Mouse (Mus musculus) testis, adult 2 months (tissue): ENCODE results near the gene Arf1. TPM values are rescaled to one million over a fixed set of nuclear protein-coding genes. Genes with fewer than 3 reads are reported as not detected.

Source experiments
- H3K27ac ChIP-seq: fragments of 200-500 bp; 2 replicates; pipeline ENCODE4 v1.5.1; 2012; ENCODE audit warnings: low read depth, low read length; ENCODE audit not compliant: control insufficient read depth, insufficient read depth
- H3K27me3 ChIP-seq: fragments of 200-500 bp; 2 replicates; pipeline ENCODE4 v1.6.1; 2012; ENCODE audit warnings: mild to moderate bottlenecking, low read length, moderate library complexity; ENCODE audit not compliant: control insufficient read depth, insufficient read depth
- H3K36me3 ChIP-seq: fragments of 200-500 bp; 2 replicates; pipeline ENCODE4 v1.6.1; 2012; ENCODE audit warnings: mild to moderate bottlenecking, low read length; ENCODE audit not compliant: control insufficient read depth, insufficient read depth
- H3K4me1 ChIP-seq: fragments of 200-500 bp; 2 replicates; pipeline ENCODE4 v1.6.1; 2012; ENCODE audit warnings: low read length; ENCODE audit not compliant: control insufficient read depth, insufficient read depth
- H3K4me3 ChIP-seq: fragments of 200-500 bp; 2 replicates; pipeline ENCODE4 v1.5.1; 2012; ENCODE audit warnings: low read depth, mild to moderate bottlenecking, low read length, moderate library complexity, mixed read lengths; ENCODE audit not compliant: control insufficient read depth
- CTCF ChIP-seq: fragments of 200-500 bp; IDR thresholded peaks from 2 replicates; pipeline ENCODE4 v1.5.1; 2012; ENCODE audit warnings: low read depth, mild to moderate bottlenecking, inconsistent platforms, low read length, moderate library complexity; ENCODE audit not compliant: control insufficient read depth, insufficient read depth, insufficient replicate concordance
- POLR2A ChIP-seq: fragments of 200-500 bp; IDR thresholded peaks from 2 replicates; pipeline ENCODE4 v1.6.1; 2012; ENCODE audit warnings: low read depth, mild to moderate bottlenecking, inconsistent platforms, low read length, moderate library complexity; ENCODE audit not compliant: control insufficient read depth
- polyA plus RNA-seq: library from polyadenylated mRNA; depleted of rRNA; stranded (reverse); fragments of >200 nt; gene quantifications from 2 replicates; pipeline ENCODE4 v1.2.3, GENCODE M21; 2012

Gene Arf1
- polyA plus RNA-seq, 1 experiment, result 247 TPM

GRCm38 (mm10) chr11:59225167-59225566 is 2.9 kb downstream of the Arf1 start:
- Histone ChIP-seq H3K27me3 (no peaks in the 10 kb centered on the region), H3K36me3 (no peaks in the 10 kb centered on the region), H3K4me3 (no peak overlapping the region), H3K4me1 (peaks cover 25% of the 10 kb centered on the region), H3K27ac (no peak overlapping the region)
- TF ChIP-seq CTCF, result no peak
- TF ChIP-seq POLR2A, result no peak

- H3K27me3 ChIP-seq, result no peaks in the 10 kb centered on the region
- no peaks in the 10 kb centered on the region for H3K36me3 ChIP-seq
- H3K27ac ChIP-seq, result no peak overlapping the region
- TF ChIP-seq CTCF, result no peak
- TF ChIP-seq POLR2A, result no peak
- H3K4me3 ChIP-seq, result no peak overlapping the region
- peaks cover 25% of the 10 kb centered on the region for H3K4me1 ChIP-seq
These were observed 3.6 kb downstream of the Arf1 start for GRCm38 (mm10) chr11:59224470-59224869.

DNA sequence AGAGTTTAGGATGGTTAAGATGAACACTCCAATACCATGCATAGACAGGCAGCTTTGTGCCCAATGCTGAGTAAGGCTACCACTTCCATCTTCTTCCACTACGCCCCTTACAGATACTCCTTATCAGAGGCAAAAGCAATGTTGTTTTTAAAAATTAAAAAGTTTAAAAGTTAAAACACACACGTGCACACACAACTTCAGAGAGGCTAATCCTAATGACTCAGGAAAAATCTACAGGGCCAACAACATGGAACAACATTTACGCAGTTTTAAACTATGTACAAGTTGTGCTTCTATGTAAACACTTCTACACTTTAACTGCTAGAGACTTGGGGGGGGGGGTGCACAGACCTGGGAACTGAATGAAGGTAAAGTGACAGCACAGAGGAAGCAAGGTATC is 4.0 kb downstream of the Arf1 start:
- no peaks in the 10 kb centered on the region for H3K27me3 ChIP-seq
- H3K36me3 ChIP-seq, result no peaks in the 10 kb centered on the region
- H3K4me1 ChIP-seq, result peaks cover 25% of the 10 kb centered on the region
- H3K27ac ChIP-seq, result no peak overlapping the region
- no peak overlapping the region for H3K4me3 ChIP-seq
- no peak for TF ChIP-seq POLR2A
- no peak for TF ChIP-seq CTCF

- Histone ChIP-seq H3K27me3 (no peaks in the 10 kb centered on the region), H3K4me3 (no peak overlapping the region), H3K36me3 (no peaks in the 10 kb centered on the region), H3K27ac (no peak overlapping the region), H3K4me1 (peaks cover 21% of the 10 kb centered on the region)
- no peak for TF ChIP-seq CTCF
- TF ChIP-seq POLR2A, result no peak
These were observed 5.8 kb downstream of the Arf1 start for GRCm38 (mm10) chr11:59222306-59222705.

DNA sequence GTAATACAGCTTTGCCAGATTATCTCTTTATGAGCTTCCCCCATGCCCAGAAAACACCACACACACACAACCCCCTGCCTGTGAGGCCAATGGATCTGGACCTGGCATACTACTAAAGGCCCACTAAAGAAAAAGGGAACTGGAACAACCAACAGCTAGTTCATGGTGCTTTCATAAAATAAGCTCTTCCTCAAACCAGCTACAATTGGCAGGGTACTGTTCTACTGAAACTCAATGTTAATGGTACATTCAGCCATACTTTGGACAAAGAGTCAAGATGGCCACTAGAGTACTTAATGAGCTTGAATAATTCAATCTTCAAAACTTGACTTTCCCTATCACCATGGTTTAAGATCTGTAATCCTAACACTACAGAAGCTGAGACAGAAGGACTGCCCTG is 6.5 kb downstream of the Arf1 start:
- H3K4me3 ChIP-seq, result no peak overlapping the region
- TF ChIP-seq CTCF (no peak), POLR2A (no peak)
- H3K27me3 ChIP-seq, result no peaks in the 10 kb centered on the region
- H3K36me3 ChIP-seq, result no peaks in the 10 kb centered on the region
- peaks cover 14% of the 10 kb centered on the region; the same call in 1 of the 2 replicates for H3K4me1 ChIP-seq
- H3K27ac ChIP-seq, result no peak overlapping the region

DNA sequence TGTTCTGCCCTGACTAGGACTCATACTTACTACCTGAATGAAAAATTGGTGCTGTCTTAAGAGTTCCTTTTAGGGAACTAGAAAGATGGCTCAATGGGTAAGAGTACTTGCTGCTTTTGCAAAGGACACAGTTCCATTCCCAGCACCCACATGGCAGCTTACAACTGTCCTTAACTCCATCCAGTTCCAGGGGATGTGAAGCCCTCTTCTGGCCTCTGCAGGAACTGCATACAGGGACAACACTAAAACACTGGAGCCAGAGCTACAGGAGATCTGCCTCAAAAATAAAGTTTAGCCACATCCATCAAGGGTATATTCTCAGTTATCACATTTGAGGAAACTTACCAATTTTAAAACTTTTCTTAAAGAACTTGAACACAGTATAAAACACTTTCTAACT is 9.0 kb downstream of the Arf1 start:
- H3K27me3 ChIP-seq, result no peaks in the 10 kb centered on the region
- peaks cover 10% of the 10 kb centered on the region; the same call in 1 of the 2 replicates for H3K4me1 ChIP-seq
- TF ChIP-seq POLR2A, result no peak
- TF ChIP-seq CTCF, result no peak; the same call in 1 of the 2 replicates
- H3K4me3 ChIP-seq, result no peak overlapping the region
- no peaks in the 10 kb centered on the region for H3K36me3 ChIP-seq
- H3K27ac ChIP-seq, result no peak overlapping the region

DNA sequence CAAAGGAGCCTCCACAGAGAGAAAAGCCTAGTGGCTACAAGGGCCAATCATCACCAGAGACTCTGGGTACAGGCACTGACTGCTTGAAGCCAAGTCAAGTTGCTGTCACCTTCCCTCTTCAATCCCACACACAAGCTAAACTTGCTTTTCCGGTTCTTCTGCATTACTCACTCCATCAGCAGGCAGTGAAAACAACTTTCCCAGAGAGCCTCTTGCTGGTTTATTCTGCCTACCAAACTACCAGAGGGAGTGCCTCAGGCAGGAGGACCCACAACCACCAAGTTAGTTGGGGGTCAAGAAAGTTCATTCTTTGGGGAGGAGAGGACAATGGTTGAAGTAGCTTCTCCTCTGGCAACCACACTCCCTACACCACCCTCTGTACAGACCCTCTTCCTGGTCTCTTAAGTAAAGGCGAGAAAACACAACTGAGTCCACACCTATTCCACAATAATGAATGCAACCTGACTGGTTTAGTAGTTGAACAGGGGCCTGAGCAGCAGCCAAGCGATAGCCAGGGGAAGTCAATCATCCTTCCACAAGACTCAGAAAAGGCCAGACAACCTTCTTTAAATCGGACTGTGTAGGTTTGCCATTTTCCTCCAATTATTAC is 9.6 kb downstream of the Arf1 start:
- TF ChIP-seq CTCF, result no peak
- no peak for TF ChIP-seq POLR2A
- no peak overlapping the region for H3K4me3 ChIP-seq
- H3K27ac ChIP-seq, result no peak overlapping the region
- no peaks in the 10 kb centered on the region for H3K27me3 ChIP-seq
- H3K36me3 ChIP-seq, result no peaks in the 10 kb centered on the region
- H3K4me1 ChIP-seq, result peaks cover 8% of the 10 kb centered on the region; the same call in 1 of the 2 replicates
